Mouse (Mus musculus) layer of hippocampus, postnatal 14 days (tissue): ENCODE measurements around the gene Osbpl8. TPM values are rescaled to one million over a fixed set of nuclear protein-coding genes. Genes with fewer than 3 reads are reported as not detected.

ENCODE experiments used
- DNase-seq, 2 experiments: peaks; one replicate each; pipeline ENCODE4 v3.0.0; 2021 to 2022; ENCODE audit warnings: low spot score in 2 of 2, mixed read lengths in 1 of 2
- total RNA-seq, 2 experiments: library from RNA; stranded (reverse); gene quantifications; 2 replicates each; pipeline ENCODE4 v1.2.3; 2021

The Osbpl8 gene
- total RNA-seq, 2 experiments from 2014 or later, result 55.7 to 59.3 TPM

DNA sequence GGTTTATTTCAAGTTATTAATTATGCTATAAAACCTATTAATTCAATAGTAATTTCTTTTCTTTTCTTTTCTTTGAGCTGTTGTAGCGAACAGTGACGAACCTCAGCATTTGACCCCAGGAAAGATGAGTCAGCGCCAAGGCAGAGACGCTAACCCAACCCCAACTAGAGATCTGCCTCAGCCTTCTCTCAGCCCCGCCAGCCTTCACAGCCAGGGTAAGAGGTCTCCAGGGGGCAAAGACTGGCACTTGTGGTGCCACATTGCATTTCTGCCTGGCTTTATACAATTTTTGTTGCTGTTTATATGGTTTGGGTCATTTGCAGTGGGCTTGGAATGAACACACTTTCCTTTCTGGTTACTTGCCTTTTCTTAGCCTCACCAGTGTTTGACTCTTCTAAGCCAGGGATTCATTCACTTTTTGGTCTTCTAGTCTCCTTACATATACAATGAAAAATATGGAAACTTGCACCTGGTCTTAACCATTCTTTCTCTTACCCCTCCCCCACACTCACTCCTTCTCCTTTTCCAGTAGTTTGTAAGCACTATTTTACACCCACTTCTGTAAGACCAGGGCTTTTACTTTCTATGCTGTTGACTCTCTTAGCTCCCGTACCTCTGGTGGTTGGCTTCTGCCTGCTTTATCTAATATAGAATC is 69.1 kb downstream of the Osbpl8 start:
- DNase-seq, result no peak

DNA sequence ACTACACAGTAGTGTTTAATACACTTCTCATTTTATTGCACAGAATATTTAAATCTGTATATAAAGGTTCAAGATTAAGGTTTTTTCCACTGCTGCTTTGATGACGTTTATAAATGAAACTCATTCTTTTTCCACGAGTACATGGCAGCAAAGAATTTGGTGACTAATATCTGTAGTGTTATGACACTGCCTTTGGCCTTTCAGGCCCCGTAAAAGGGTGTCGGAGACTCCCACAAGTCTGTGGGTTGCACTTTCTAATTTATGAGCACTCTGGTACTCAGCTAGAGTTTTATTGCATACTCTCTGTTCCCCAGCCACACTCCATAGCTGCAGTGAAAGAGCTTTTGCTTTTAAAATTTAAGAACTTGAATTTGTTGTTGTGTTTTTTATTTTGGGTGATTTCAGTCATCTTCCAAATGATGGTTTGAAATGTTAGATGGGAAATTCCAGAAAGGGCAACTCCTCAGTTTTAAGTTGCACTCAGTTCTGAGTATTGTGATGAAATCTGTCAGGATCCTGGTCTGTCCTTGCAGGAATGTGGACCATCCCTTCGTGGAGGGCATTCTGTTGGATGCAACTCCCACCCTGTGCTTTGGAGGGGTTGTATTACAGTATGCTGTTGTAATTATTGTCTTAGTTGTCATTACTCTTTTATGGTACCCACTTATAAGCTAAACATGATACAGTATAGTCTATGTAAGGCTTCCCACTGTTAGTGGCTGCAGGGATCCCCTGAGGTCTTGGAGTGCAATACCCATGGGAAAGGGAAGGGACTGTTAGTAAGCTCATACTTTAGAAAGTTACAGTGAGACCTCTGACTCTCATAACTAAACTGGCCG is 70.1 kb downstream of the Osbpl8 start:
- no peak for DNase-seq

- DNase-seq, result no peak
These were observed 70.7 kb downstream of the Osbpl8 start for GRCm38 (mm10) chr10:111235289-111235570.

- no peak for DNase-seq
These were observed 72.9 kb downstream of the Osbpl8 start for GRCm38 (mm10) chr10:111237434-111237833.

GRCm38 (mm10) chr10:111242677-111243076 is 78.1 kb downstream of the Osbpl8 start:
- DNase-seq, result no peak

DNA sequence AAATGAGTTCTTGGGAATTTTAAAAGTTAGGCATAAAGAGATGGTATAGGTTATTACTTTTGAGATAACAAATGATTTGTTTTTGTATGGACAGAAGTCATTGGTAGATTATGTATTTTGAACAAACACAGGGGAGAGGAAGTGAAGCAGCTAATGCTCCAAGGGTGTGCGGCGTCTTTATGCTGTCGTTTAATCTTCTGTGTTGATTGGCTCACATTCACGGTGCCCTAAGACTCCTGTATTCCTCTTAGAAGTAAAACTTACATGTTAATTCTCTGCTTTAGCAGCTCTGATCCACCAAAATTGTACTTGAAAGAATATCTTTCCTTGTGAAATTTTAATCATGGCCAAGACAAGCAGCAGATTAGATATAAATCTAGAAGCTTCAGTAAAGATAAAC is 83.1 kb downstream of the Osbpl8 start:
- DNase-seq, result no peak

DNA sequence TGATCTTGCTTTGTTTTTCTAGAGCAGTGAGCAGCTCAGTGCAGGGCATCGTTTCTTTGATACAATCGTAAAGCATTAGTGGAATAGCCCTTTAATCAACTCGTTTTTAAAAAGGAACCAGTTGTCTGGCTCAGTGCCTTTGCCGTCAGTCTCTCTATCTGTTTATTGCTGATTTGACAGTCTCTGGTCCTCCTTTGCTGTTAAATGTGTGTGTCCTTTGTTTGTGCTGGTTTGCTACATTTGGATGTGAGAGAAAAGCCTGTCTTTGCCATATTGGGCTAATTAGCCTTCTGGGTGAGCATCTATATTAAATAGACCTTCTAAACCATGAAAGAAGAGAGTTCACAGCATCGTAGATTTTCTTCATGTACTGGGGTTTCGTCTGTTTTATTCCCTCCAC is 83.6 kb downstream of the Osbpl8 start:
- peak in 1 of 2 experiments; percentile 43 for DNase-seq

- DNase-seq, result no peak
These were observed 85.6 kb downstream of the Osbpl8 start for GRCm38 (mm10) chr10:111250192-111250591.

DNA sequence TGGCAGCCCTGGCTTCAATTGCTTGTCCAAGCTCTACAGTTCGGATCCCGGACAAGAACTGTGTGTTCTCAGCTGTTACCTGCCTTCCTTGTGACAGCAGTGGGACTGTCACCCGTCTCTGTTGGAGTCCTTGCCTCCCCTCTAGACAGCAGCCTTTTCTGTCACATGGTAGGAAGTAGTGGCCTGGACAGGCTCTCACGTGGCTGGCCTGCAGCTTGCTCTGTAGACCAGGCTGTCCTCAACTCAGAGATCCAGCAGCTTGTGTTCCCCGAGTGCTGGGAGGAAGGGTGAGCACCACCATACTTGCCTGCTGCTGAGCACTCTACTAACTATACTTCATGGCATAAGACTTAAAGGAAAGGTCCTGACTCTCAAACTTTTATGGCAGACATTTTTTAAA is 87.1 kb downstream of the Osbpl8 start:
- no peak for DNase-seq

GRCm38 (mm10) chr10:111255228-111255627 is 90.7 kb downstream of the Osbpl8 start:
- peak in 1 of 2 experiments; percentile 38 for DNase-seq

DNA sequence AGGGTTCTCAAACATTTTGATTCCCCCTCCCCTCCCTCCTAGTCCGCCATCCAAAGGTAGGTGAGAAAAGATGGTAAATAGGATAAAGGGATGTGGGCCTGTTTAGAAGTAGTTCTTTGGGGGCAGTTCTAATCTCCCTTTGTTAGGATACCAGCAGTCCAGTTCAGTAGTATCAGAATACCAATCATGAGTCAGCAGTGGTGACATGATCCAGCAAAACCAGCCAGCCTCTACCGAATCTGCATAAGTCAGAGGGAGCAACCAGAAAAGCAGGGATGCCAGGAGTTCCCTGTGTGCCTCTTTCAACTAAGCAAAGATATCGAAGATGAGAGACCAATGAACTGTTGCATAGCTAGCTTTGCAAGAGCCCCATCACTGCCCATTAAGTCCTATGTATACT is 91.6 kb downstream of the Osbpl8 start:
- DNase-seq, result no peak

- no peak for DNase-seq
These were observed 92.8 kb downstream of the Osbpl8 start for GRCm38 (mm10) chr10:111257358-111257757.

GRCm38 (mm10) chr10:111258256-111258655 is 93.7 kb downstream of the Osbpl8 start:
- DNase-seq, result no peak

DNA sequence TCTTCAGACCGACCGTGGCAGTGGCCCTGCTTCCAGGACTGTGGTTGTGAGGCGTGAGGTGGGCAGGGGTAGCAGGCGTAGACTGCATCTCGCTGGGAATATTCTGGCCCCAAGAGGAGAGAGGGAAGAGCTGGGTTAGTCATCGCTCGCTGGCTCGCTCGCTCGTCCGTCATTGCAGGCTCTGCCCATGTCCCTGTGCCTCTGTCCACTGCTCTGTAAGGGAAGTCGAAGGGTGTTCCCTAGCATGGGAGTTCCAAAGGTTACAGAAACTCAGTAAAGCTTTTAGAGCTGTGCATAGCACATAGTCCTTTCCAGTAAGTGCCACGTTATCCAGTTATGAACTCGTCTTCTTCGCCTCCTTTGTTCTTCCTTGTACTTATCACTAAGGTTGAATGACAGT is 107.1 kb downstream of the Osbpl8 start:
- no peak for DNase-seq

GRCm38 (mm10) chr10:111272905-111273304 is 108.4 kb downstream of the Osbpl8 start:
- DNase-seq, result no peak

- DNase-seq, result no peak
These were observed 109.0 kb downstream of the Osbpl8 start for GRCm38 (mm10) chr10:111273463-111274088.

GRCm38 (mm10) chr10:111275822-111276221 is 111.3 kb downstream of the Osbpl8 start:
- no peak for DNase-seq

DNA sequence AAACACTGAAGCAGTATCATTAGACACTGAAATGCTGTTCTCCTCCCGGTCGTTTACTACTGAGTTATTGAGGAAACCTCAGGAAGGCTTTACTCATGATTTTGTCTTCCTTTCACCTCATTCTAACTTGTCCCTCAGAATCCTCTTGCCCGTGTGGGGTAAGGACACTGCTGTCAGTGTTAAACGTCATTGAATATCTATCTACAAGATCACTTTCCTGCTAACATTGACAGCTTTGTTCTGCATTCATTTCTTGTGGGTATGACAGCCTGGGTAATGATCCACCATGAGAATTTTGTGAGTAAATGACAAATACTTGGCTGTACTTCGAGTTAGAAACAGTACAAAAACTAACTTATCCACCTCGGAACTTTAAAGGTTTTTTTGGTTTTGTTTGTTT is 133.1 kb downstream of the Osbpl8 start:
- no peak for DNase-seq

DNA sequence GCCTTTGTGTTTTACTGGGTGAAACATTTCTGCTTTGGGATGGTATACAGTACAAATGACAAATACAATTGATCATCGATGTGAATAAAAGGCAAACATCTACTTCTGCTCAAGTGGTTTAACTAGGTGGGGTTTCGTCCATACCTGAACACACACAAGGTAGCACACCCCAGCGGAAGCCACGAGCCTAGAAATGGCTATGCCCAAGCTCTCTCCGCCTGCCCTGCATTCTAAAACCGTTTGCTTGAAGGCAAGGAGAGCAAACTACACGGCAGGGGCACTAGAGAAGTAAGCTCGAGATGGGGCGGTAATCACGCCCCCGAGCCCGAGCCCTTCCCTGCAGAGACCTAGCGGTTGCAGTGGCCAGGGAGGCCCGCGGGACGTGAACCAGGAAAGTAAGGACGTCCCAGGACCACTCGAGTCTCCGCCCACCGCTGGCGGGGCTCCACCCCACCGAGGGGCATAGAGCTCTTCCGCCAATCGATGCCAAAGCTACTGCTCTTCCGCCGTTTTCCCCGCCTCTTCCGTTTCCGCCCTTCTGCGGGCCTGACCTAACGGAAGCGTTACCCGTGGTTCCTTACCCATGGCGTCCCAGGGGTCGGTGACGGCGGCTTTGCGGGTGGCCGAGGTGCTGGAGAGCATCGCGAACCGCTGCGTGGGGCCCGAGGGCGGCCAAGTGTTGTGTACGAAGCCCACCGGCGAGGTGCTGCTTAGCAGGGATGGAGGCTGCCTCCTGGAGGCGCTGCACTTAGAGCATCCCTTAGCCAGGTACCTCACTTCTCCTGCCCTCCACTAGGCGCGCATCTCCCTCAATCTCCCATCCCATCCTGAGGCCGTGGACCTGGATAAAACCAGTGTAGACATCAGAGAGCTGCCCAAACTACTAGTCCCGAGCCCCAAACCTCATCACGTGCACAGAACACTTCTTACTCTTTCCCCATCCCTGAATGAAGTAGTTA is 133.9 kb downstream of the Osbpl8 start, which contains the start of gene Bbs10:
TSS of gene Bbs10 (plus strand) at position 540 of the 959 bp plus-strand sequence.
- peak; percentile 96 for DNase-seq

DNA sequence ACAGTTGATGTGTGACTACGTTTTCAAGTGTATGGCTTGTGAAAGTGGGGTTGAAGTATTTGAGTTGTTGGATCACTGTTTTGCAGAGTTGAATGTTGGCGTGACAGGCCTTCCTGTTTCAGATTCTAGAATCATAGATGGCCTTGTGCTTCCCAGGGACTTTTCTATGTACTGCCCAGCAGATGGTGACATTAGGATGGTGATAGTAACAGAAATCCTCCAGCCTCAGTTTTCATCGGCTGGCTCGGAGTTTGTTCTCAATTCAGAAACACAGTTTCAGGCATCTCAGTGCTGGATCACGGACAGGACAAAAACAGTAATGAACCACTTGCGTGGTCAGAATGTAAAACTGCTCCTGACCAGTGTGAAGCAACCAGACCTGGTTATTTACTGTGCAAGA is 135.0 kb downstream of the Osbpl8 start:
- peak in 1 of 2 experiments; percentile 28 for DNase-seq

- DNase-seq, result no peak
These were observed 136.5 kb downstream of the Osbpl8 start for GRCm38 (mm10) chr10:111301041-111301440.
